Mouse (Mus musculus): ENCODE data around the gene Saa4.

GRCm38 (mm10) chr7:46745816-46746215, 13.4 kb upstream of the Saa4 start:
- TF ChIP-seq CTCF (IDR thresholded peaks at IDR 0.05; ENCODE audit: low read depth) (no peak), EP300 (IDR thresholded peaks at IDR 0.05; ENCODE audit: low read depth) (no peak)

Measured in liver, postnatal 0 days (tissue).